Mouse (Mus musculus) lung, embryonic 16.5 days (tissue): Measurements from ENCODE around the gene Wnt7b. TPM values are rescaled to one million over a fixed set of nuclear protein-coding genes. Genes with fewer than 3 reads are reported as not detected.

ENCODE experiments used
- ATAC-seq: fragments of 200-750 bp; cut with Nextera tagmentation; 2 replicates; pipeline ENCODE4 v1.8.0; 2017; ENCODE audit warnings: low read depth, mild to moderate bottlenecking, moderate library complexity
- H3K27ac ChIP-seq: fragments of 300-500 bp; sonication (generic); 2 replicates; pipeline ENCODE4 v1.5.1; 2014; ENCODE audit warnings: mild to moderate bottlenecking, control low read depth, low read length
- H3K27me3 ChIP-seq: fragments of 300-500 bp; sonication (generic); 2 replicates; pipeline ENCODE4 v1.6.1; 2014; ENCODE audit warnings: low read depth, low read length, mixed read lengths; ENCODE audit not compliant: control insufficient read depth, insufficient read depth
- H3K36me3 ChIP-seq: fragments of 300-500 bp; sonication (generic); 2 replicates; pipeline ENCODE4 v1.6.1; 2014; ENCODE audit warnings: low read length; ENCODE audit not compliant: control insufficient read depth, insufficient read depth
- H3K4me1 ChIP-seq: fragments of 300-500 bp; sonication (generic); replicated peaks from 2 replicates; pipeline ENCODE4 v1.6.1; 2014; ENCODE audit warnings: low read length, mixed read lengths; ENCODE audit not compliant: control insufficient read depth, insufficient read depth
- H3K4me2 ChIP-seq: fragments of 300-500 bp; sonication (generic); 2 replicates; pipeline ENCODE4 v1.6.1; 2014; ENCODE audit warnings: low read depth, low read length, control low read depth
- H3K4me3 ChIP-seq: fragments of 300-500 bp; sonication (generic); 2 replicates; pipeline ENCODE4 v1.5.1; 2014; ENCODE audit warnings: mild to moderate bottlenecking, low read length, control low read depth
- H3K9ac ChIP-seq: fragments of 300-500 bp; sonication (generic); 2 replicates; pipeline ENCODE4 v1.6.1; 2014; ENCODE audit warnings: low read length, control low read depth
- H3K9me3 ChIP-seq: fragments of 300-500 bp; sonication (generic); 2 replicates; pipeline ENCODE4 v1.6.1; 2016; ENCODE audit warnings: low read length; ENCODE audit not compliant: control insufficient read depth
- WGBS: fragments of 180-500 bp; shearing (Covaris S2); extraction: QIAGEN DNeasy Blood & Tissue Kit; methylation state at CpG from one replicate; pipeline ENCODE4 v1.1.7; 2014; 5-methylcytosine and 5-hydroxymethylcytosine counted together
- polyA plus RNA-seq: library from polyadenylated mRNA; unstranded; fragments of >200 nt; fragmentation: Nextera tagmentation; extraction: Ambion mirVana; gene quantifications from 2 replicates; pipeline ENCODE4 v1.2.1, GENCODE M21; 2015

Wnt7b gene
- polyA plus RNA-seq, 1 experiment from 2014 or later: 44.8 TPM

DNA sequence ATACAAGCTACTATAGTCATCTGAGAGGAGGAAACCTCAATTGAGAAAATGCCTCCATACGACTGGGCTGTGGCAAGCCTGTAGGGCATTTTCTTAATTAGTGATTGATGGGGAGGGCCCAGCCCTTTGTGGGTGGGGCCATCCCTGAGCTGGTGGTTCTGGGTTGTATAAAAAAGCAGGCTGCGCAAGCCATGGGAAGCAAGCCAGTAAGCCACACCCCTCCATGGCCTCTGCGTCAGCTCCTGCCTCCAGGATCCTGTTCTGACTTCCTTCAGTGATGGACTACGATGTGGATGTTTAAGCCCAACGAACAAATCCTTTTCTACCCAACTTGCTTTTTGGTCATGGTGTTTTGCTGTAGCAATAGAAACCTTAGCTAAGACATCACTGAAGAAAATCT is 21.1 kb upstream of the Wnt7b start:
- Histone ChIP-seq H3K9ac (no peak overlapping the region), H3K27ac (no peak overlapping the region), H3K4me2 (no peak overlapping the region), H3K36me3 (no peaks in the 10 kb centered on the region), H3K27me3 (no peaks in the 10 kb centered on the region), H3K9me3 (no peaks in the 10 kb centered on the region), H3K4me1 (peaks cover 27% of the 10 kb centered on the region), H3K4me3 (no peak overlapping the region)
- WGBS: 52% methylated on average over 5 of the region's 5 CpGs
- no peak for ATAC-seq

DNA sequence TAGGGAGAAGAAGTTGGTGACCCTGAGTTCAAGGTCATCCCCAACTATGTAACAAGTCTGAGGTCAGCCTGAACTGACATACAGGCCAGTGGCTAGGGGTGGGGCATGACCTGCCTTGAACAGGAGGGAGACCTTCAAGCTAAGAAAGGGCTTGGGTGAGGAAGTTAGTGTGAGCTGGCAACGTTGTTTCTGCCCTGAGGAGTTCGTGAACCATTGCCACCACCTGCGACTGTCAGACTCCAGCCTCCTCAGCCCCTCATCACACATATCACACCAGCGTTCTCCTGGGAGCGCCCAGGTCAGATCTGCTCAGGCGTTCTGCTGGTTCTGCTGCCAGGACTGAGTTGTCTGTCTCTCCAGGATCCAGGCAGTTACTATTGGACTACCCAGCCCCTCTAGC is 20.5 kb upstream of the Wnt7b start:
- Histone ChIP-seq H3K4me2 (no peak overlapping the region), H3K27ac (no peak overlapping the region), H3K9me3 (no peaks in the 10 kb centered on the region), H3K9ac (no peak overlapping the region), H3K4me3 (no peak overlapping the region), H3K36me3 (no peaks in the 10 kb centered on the region), H3K27me3 (no peaks in the 10 kb centered on the region), H3K4me1 (peaks cover 27% of the 10 kb centered on the region)
- 64% methylated on average over 6 of the region's 6 CpGs for WGBS
- ATAC-seq: no peak

DNA sequence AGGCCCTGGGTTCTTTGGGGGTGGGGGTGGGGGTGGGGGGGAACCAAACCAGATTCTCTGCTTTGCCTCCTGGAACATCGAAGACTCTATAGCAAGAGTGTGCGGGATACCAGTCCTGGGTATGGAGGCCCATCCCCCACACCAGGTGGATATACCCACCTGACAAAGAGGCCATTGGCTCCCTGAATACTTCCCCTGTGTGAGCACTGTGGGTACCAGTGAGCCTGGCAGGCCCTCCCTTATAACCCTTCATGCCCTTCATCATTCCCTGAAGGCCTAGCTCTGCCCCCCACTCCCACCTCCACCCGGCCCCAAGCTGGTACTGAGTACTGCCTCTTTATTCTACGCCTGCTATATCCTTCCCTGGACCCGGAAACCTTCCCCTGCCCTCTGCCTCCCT is 19.7 kb upstream of the Wnt7b start:
- Histone ChIP-seq H3K4me3 (no peak overlapping the region), H3K4me1 (peaks cover 27% of the 10 kb centered on the region), H3K9ac (no peak overlapping the region), H3K4me2 (no peak overlapping the region), H3K27ac (no peak overlapping the region), H3K36me3 (no peaks in the 10 kb centered on the region), H3K9me3 (no peaks in the 10 kb centered on the region), H3K27me3 (no peaks in the 10 kb centered on the region)
- WGBS: 94% methylated on average over 5 of the region's 5 CpGs
- ATAC-seq: no peak

DNA sequence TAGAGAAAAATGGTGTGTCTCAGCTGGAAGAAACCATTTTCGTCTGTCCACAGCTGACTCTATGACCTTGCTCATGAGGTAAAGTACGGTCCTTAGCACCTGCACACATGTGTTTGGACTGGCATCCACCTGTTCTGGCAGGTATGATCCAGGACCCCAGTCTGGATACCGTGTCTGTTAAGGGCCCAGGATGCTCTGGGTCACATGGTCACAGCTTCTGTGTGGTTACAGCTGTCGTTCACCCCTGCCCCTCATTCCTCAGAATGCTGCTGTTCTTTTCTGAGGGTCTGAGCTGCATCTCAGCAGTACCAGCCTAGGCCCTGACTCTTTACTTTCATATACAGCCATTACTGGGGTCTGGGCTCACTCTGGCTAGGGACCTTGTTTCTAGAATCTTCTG is 18.9 kb upstream of the Wnt7b start:
- Histone ChIP-seq H3K4me1 (peaks cover 26% of the 10 kb centered on the region), H3K9me3 (no peaks in the 10 kb centered on the region), H3K9ac (no peak overlapping the region), H3K36me3 (no peaks in the 10 kb centered on the region), H3K27ac (no peak overlapping the region), H3K4me3 (no peak overlapping the region), H3K4me2 (no peak overlapping the region), H3K27me3 (no peaks in the 10 kb centered on the region)
- 57% methylated on average over 4 of the region's 4 CpGs for WGBS
- ATAC-seq: no peak

DNA sequence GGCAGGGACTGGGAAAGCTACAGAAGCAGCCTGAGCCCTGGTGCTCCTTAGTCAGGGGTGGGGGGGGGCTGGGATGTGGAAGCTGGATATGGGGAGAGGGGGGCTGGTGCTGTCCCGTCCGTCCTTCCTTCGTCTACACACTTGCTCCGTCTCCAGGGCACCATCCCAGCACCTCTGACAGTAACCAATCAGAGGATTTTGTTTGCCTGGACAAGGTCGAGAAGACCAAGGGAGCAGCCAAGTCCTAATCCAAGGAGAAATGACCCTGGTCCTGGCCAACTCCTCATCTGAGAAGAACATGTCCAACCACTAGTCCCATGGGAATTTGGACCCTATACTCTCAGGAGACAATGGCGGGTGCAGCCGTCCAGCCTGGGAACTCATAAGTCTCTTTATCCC is 18.4 kb upstream of the Wnt7b start:
- H3K4me3 ChIP-seq: no peak overlapping the region
- H3K36me3 ChIP-seq: no peaks in the 10 kb centered on the region
- no peak overlapping the region for H3K27ac ChIP-seq
- H3K9me3 ChIP-seq: no peaks in the 10 kb centered on the region
- 34% methylated on average over 7 of the region's 7 CpGs for WGBS
- no peaks in the 10 kb centered on the region for H3K27me3 ChIP-seq
- no peak overlapping the region for H3K9ac ChIP-seq
- peak overlapping the region; percentile 35 for H3K4me2 ChIP-seq
- 0 out of 2 replicates have a peak, but pooled peaks have one; percentile 0 for ATAC-seq
- peaks cover 21% of the 10 kb centered on the region for H3K4me1 ChIP-seq

- no peak overlapping the region for H3K4me3 ChIP-seq
- H3K27ac ChIP-seq: peak overlapping the region; percentile 37
- peaks cover 20% of the 10 kb centered on the region for H3K4me1 ChIP-seq
- H3K9me3 ChIP-seq: no peaks in the 10 kb centered on the region
- 13% methylated on average over 17 of the region's 18 CpGs for WGBS
- no peak overlapping the region for H3K9ac ChIP-seq
- H3K36me3 ChIP-seq: no peaks in the 10 kb centered on the region
- H3K27me3 ChIP-seq: no peaks in the 10 kb centered on the region
- peak; percentile 91 for ATAC-seq
- H3K4me2 ChIP-seq: peak overlapping the region; percentile 35
Observed at GRCm38 (mm10) chr15:85599887-85600695, 17.8 kb upstream of the Wnt7b start.

DNA sequence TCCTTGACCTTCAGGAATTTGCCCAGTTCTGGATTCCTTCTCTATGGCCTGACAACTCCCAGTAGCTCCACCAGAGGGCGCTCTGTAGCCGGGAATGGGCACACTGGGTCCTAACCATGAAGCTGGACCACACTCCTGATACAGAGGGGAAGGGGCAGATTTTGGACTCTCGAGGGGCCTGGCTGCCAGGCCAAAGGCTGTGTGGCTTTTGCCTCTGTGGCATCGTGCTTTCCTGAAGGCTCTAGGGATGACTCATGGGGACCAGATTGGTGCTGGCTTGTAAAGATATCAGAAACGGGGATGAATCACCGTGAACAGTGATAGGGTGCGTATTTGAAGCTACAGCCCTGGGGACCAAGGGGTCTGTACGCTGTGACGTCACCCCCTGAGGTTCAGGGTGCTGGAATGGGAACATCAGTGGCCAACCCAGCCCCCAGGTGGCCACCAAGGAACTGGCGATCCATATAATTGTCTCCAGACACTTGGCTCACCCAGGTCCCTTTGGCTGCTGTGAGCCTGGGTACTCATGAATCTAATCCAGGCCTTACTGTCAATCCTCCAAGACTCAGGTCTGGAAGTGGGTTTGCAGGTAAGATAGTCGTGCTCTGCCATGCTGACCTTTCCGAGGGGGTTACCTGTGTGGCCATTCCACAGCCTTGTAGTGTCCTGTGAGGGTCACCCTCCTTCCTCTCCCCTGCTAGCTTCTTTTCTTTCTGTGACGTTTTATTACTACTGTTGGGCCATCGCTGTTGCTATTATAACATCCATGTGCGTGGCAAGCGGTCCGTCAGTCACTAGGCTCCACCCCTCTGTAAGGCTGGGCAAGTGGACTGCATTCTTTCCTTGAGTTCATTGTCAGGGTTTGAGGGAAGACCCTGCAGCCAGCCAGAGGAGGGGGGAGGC is 17.0 kb upstream of the Wnt7b start:
- Histone ChIP-seq H3K9me3 (no peaks in the 10 kb centered on the region), H3K36me3 (no peaks in the 10 kb centered on the region), H3K9ac (no peak overlapping the region), H3K4me2 (no peak overlapping the region), H3K4me3 (no peak overlapping the region), H3K4me1 (peaks cover 20% of the 10 kb centered on the region), H3K27ac (peak overlapping the region; percentile 36; the same call in 1 of the 2 replicates), H3K27me3 (no peaks in the 10 kb centered on the region)
- ATAC-seq: peak; percentile 23; the same call in 1 of the 2 replicates
- WGBS: 47% methylated on average over 17 of the region's 17 CpGs

DNA sequence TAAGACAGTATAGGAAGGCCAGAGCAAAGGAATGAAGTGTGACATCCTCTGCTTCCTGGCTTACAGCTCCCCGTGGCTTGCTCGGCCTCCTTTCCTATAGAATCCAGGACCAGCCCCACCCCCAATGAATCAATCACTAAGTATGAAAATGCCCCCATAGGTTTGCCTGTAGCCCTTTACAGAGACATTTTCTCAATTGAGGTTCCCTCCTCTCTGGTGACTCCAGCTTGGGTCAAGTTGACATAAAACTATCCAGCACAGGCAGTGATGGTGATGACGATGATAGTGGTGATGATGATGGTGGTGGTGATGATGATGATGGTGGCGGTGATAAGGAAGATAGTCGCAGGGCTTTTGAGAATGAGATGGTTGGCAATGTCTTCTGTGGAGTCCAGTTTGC is 16.2 kb upstream of the Wnt7b start:
- ATAC-seq: no peak
- Histone ChIP-seq H3K36me3 (no peaks in the 10 kb centered on the region), H3K27ac (no peak overlapping the region), H3K27me3 (no peaks in the 10 kb centered on the region), H3K9ac (no peak overlapping the region), H3K4me2 (no peak overlapping the region), H3K4me3 (no peak overlapping the region), H3K9me3 (no peaks in the 10 kb centered on the region), H3K4me1 (peaks cover 20% of the 10 kb centered on the region)
- WGBS: 44% methylated on average over 5 of the region's 5 CpGs

- Histone ChIP-seq H3K27ac (no peak overlapping the region), H3K36me3 (no peaks in the 10 kb centered on the region), H3K27me3 (no peaks in the 10 kb centered on the region), H3K4me1 (peaks cover 20% of the 10 kb centered on the region), H3K4me3 (no peak overlapping the region), H3K9me3 (no peaks in the 10 kb centered on the region), H3K4me2 (no peak overlapping the region), H3K9ac (no peak overlapping the region)
- ATAC-seq: no peak
- 67% methylated on average over 3 of the region's 3 CpGs for WGBS
Observed at GRCm38 (mm10) chr15:85597403-85597802, 15.1 kb upstream of the Wnt7b start.
